Mouse (Mus musculus) lung, adult 2 months (tissue): ENCODE results near the gene Ccdc157.

Source experiments
- CTCF ChIP-seq: fragments of 200-500 bp; IDR thresholded peaks from 2 replicates; pipeline ENCODE4 v1.5.1; 2011; ENCODE audit warnings: mild to moderate bottlenecking, low read length, control low read depth; ENCODE audit not compliant: insufficient read depth
- POLR2A ChIP-seq: fragments of 200-500 bp; IDR thresholded peaks from 2 replicates; pipeline ENCODE4 v1.6.1; 2011; ENCODE audit warnings: low read depth, mild to moderate bottlenecking, control low read depth, low read length, borderline replicate concordance; ENCODE audit errors: extremely low read depth

GRCm38 (mm10) chr11:4142352-4142751, 17.7 kb downstream of the Ccdc157 start:
- no peak for TF ChIP-seq POLR2A
- TF ChIP-seq CTCF: no peak
